Mouse (Mus musculus) kidney, embryonic 14.5 days (tissue): ENCODE measurements around the gene Krtap6-5. TPM values are rescaled to one million over a fixed set of nuclear protein-coding genes. Genes with fewer than 3 reads are reported as not detected.

Experiments
- polyA plus RNA-seq: library from polyadenylated mRNA; unstranded; fragments of >200 nt; fragmentation: Nextera tagmentation; extraction: Ambion mirVana; gene quantifications from 2 replicates; pipeline ENCODE4 v1.2.1, GENCODE M21; 2014

Gene Krtap6-5
- polyA plus RNA-seq, 1 experiment from 2014 or later, result not detected

Other genes starting within 250 kb of the Krtap6-5 start
- not detected in 2 replicates for gene Gm20741, start 235.7 kb downstream of the Krtap6-5 start, polyA plus RNA-seq
- gene Krtap15, start 227.7 kb downstream of the Krtap6-5 start, polyA plus RNA-seq, result not detected in 2 replicates
- not detected in 2 replicates for gene Krtap14, start 221.7 kb downstream of the Krtap6-5 start, polyA plus RNA-seq
- gene Krtap19-1, start 178.5 kb downstream of the Krtap6-5 start, polyA plus RNA-seq, result not detected in 2 replicates
- gene Krtap19-2, start 173.6 kb downstream of the Krtap6-5 start, polyA plus RNA-seq, result not detected in 2 replicates
- not detected in 2 replicates for gene Krtap19-3, start 169.8 kb downstream of the Krtap6-5 start, polyA plus RNA-seq
- not detected in 2 replicates for gene Krtap19-4, start 162.8 kb downstream of the Krtap6-5 start, polyA plus RNA-seq
- not detected in 2 replicates for gene Krtap19-5, start 151.4 kb downstream of the Krtap6-5 start, polyA plus RNA-seq
- not detected in 2 replicates for gene Krtap19-9b, start 115.6 kb downstream of the Krtap6-5 start, polyA plus RNA-seq
- gene Krtap16-3, start 85.0 kb downstream of the Krtap6-5 start, polyA plus RNA-seq, result not detected in 2 replicates
- gene Krtap22-2, start 37.1 kb downstream of the Krtap6-5 start, polyA plus RNA-seq, result not detected in 2 replicates
- gene Gm10229, start 32.6 kb downstream of the Krtap6-5 start, polyA plus RNA-seq, result not detected in 2 replicates
- not detected in 2 replicates for gene Krtap6-1, start 16.2 kb downstream of the Krtap6-5 start, polyA plus RNA-seq
- gene Gm10228, start 6.4 kb downstream of the Krtap6-5 start, polyA plus RNA-seq, result not detected in 2 replicates
- not detected in 2 replicates for gene 1110025L11Rik, start 16.1 kb upstream of the Krtap6-5 start, polyA plus RNA-seq
- not detected in 2 replicates for gene Krtap6-3, start 36.1 kb upstream of the Krtap6-5 start, polyA plus RNA-seq
- gene Gm6358, start 93.0 kb upstream of the Krtap6-5 start, polyA plus RNA-seq, result not detected in 2 replicates
- gene Gm10061, start 103.2 kb upstream of the Krtap6-5 start, polyA plus RNA-seq, result not detected in 2 replicates
- gene Gm9789, start 110.1 kb upstream of the Krtap6-5 start, polyA plus RNA-seq, result not detected in 2 replicates
- not detected in 2 replicates for gene Gm7735, start 121.6 kb upstream of the Krtap6-5 start, polyA plus RNA-seq
- gene 1110057P08Rik, start 126.9 kb upstream of the Krtap6-5 start, polyA plus RNA-seq, result not detected in 2 replicates
- not detected in 2 replicates for gene Krtap20-2, start 158.0 kb upstream of the Krtap6-5 start, polyA plus RNA-seq